Mouse (Mus musculus): ENCODE measurements at regions not wholly inside any gene's neighbourhood (a gene's known extent, or its start where the extent isn't known, plus 50 kb on each side); places are given as distances from the start of the nearest gene placed in this dataset.
A peak's percentile ranks its signal among the peaks of the same experiment; 100 is the strongest.

- ATAC-seq (ENCODE audit: borderline replicate concordance, extremely low read depth, low FRiP score, low TSS enrichment), result no peak
- Histone ChIP-seq H3K9me3 (no peaks in the 10 kb centered on the region), H3K4me3 (no peak overlapping the region), H3K36me3 (no peaks in the 10 kb centered on the region), H3K27me3 (no peaks in the 10 kb centered on the region), H3K9ac (no peak overlapping the region), H3K27ac (no peak overlapping the region), H3K4me2 (no peak overlapping the region), H3K4me1 (peaks cover 4% of the 10 kb centered on the region)
- 86% methylated on average over 7 of the region's 7 CpGs for WGBS
These were observed 85.0 kb upstream of the Slc38a2 start for GRCm38 (mm10) chr15:96784578-96784977.

GRCm38 (mm10) chr15:96781560-96781959, 82.0 kb upstream of the Slc38a2 start:
- no peaks in the 10 kb centered on the region for H3K36me3 ChIP-seq
- ATAC-seq (ENCODE audit: borderline replicate concordance, extremely low read depth, low FRiP score, low TSS enrichment), result no peak
- no peaks in the 10 kb centered on the region for H3K27me3 ChIP-seq
- H3K9me3 ChIP-seq, result no peaks in the 10 kb centered on the region
- 79% methylated on average over 5 of the region's 5 CpGs for WGBS
- no peak overlapping the region for H3K4me2 ChIP-seq
- peaks cover 18% of the 10 kb centered on the region for H3K4me1 ChIP-seq
- H3K9ac ChIP-seq, result no peak overlapping the region
- no peak overlapping the region for H3K27ac ChIP-seq
- H3K4me3 ChIP-seq, result no peak overlapping the region

GRCm38 (mm10) chr15:96780606-96781005, 81.1 kb upstream of the Slc38a2 start:
- Histone ChIP-seq H3K27ac (no peak overlapping the region), H3K9me3 (no peaks in the 10 kb centered on the region), H3K9ac (no peak overlapping the region), H3K27me3 (no peaks in the 10 kb centered on the region), H3K4me3 (no peak overlapping the region), H3K4me1 (peaks cover 18% of the 10 kb centered on the region), H3K4me2 (no peak overlapping the region), H3K36me3 (no peaks in the 10 kb centered on the region)
- 81% methylated on average over 5 of the region's 5 CpGs for WGBS
- no peak for ATAC-seq (ENCODE audit: borderline replicate concordance, extremely low read depth, low FRiP score, low TSS enrichment)

- H3K4me1 ChIP-seq, result peaks cover 24% of the 10 kb centered on the region
- H3K4me3 ChIP-seq, result no peak overlapping the region
- 0 out of 2 replicates have a peak overlapping the region, but pooled peaks have one; percentile 10 for H3K27ac ChIP-seq
- ATAC-seq (ENCODE audit: borderline replicate concordance, extremely low read depth, low FRiP score, low TSS enrichment), result no peak
- 58% methylated on average over 7 of the region's 7 CpGs for WGBS
- no peaks in the 10 kb centered on the region for H3K36me3 ChIP-seq
- no peak overlapping the region for H3K4me2 ChIP-seq
- H3K9me3 ChIP-seq, result no peaks in the 10 kb centered on the region
- no peak overlapping the region for H3K9ac ChIP-seq
- no peaks in the 10 kb centered on the region for H3K27me3 ChIP-seq
These were observed 79.8 kb upstream of the Slc38a2 start for GRCm38 (mm10) chr15:96779358-96779757.

GRCm38 (mm10) chr15:96778321-96778926, 78.9 kb upstream of the Slc38a2 start:
- Histone ChIP-seq H3K36me3 (no peaks in the 10 kb centered on the region), H3K27me3 (no peaks in the 10 kb centered on the region), H3K4me2 (no peak overlapping the region), H3K9ac (no peak overlapping the region), H3K4me3 (no peak overlapping the region), H3K4me1 (peaks cover 27% of the 10 kb centered on the region), H3K27ac (no peak overlapping the region), H3K9me3 (no peaks in the 10 kb centered on the region)
- no peak for ATAC-seq (ENCODE audit: borderline replicate concordance, extremely low read depth, low FRiP score, low TSS enrichment)
- 68% methylated on average over 15 of the region's 15 CpGs for WGBS

GRCm38 (mm10) chr15:96776476-96777075, 77.0 kb upstream of the Slc38a2 start:
- Histone ChIP-seq H3K9ac (no peak overlapping the region), H3K4me1 (peaks cover 27% of the 10 kb centered on the region), H3K36me3 (no peaks in the 10 kb centered on the region), H3K9me3 (no peaks in the 10 kb centered on the region), H3K27me3 (no peaks in the 10 kb centered on the region), H3K27ac (no peak overlapping the region), H3K4me2 (no peak overlapping the region), H3K4me3 (no peak overlapping the region)
- WGBS, result 75% methylated on average over 9 of the region's 9 CpGs
- ATAC-seq (ENCODE audit: borderline replicate concordance, extremely low read depth, low FRiP score, low TSS enrichment), result no peak

GRCm38 (mm10) chr15:96775129-96775528, 75.6 kb upstream of the Slc38a2 start:
- no peaks in the 10 kb centered on the region for H3K36me3 ChIP-seq
- no peak for ATAC-seq (ENCODE audit: borderline replicate concordance, extremely low read depth, low FRiP score, low TSS enrichment)
- 63% methylated on average over 5 of the region's 5 CpGs for WGBS
- no peaks in the 10 kb centered on the region for H3K9me3 ChIP-seq
- peaks cover 26% of the 10 kb centered on the region for H3K4me1 ChIP-seq
- no peak overlapping the region for H3K4me2 ChIP-seq
- no peak overlapping the region for H3K4me3 ChIP-seq
- H3K27me3 ChIP-seq, result no peaks in the 10 kb centered on the region
- no peak overlapping the region for H3K9ac ChIP-seq
- H3K27ac ChIP-seq, result peak overlapping the region; percentile 82

- no peak for ATAC-seq (ENCODE audit: borderline replicate concordance, extremely low read depth, low FRiP score, low TSS enrichment)
- Histone ChIP-seq H3K27ac (peak overlapping the region; percentile 82), H3K9me3 (no peaks in the 10 kb centered on the region), H3K27me3 (no peaks in the 10 kb centered on the region), H3K9ac (no peak overlapping the region), H3K4me2 (0 out of 2 replicates have a peak overlapping the region, but pooled peaks have one; percentile 1), H3K4me3 (no peak overlapping the region), H3K36me3 (no peaks in the 10 kb centered on the region), H3K4me1 (peaks cover 23% of the 10 kb centered on the region)
- 57% methylated on average over 6 of the region's 6 CpGs for WGBS
These were observed 75.1 kb upstream of the Slc38a2 start for GRCm38 (mm10) chr15:96774664-96775063.

- Histone ChIP-seq H3K4me1 (peaks cover 16% of the 10 kb centered on the region), H3K4me2 (no peak overlapping the region), H3K9me3 (no peaks in the 10 kb centered on the region), H3K36me3 (no peaks in the 10 kb centered on the region), H3K27me3 (no peaks in the 10 kb centered on the region), H3K4me3 (no peak overlapping the region), H3K9ac (no peak overlapping the region), H3K27ac (peak overlapping the region; percentile 82)
- 27% methylated on average over 1 of the region's 1 CpGs for WGBS
- no peak for ATAC-seq (ENCODE audit: borderline replicate concordance, extremely low read depth, low FRiP score, low TSS enrichment)
These were observed 74.1 kb upstream of the Slc38a2 start for GRCm38 (mm10) chr15:96773656-96774055.

GRCm38 (mm10) chr15:96772701-96773100, 73.2 kb upstream of the Slc38a2 start:
- Histone ChIP-seq H3K4me2 (no peak overlapping the region), H3K36me3 (no peaks in the 10 kb centered on the region), H3K4me3 (no peak overlapping the region), H3K9ac (no peak overlapping the region), H3K9me3 (no peaks in the 10 kb centered on the region), H3K27me3 (no peaks in the 10 kb centered on the region), H3K27ac (peak overlapping the region; percentile 82; the same call in 1 of the 2 replicates), H3K4me1 (peaks cover 14% of the 10 kb centered on the region)
- ATAC-seq (ENCODE audit: borderline replicate concordance, extremely low read depth, low FRiP score, low TSS enrichment), result no peak
- WGBS, result 58% methylated on average over 8 of the region's 8 CpGs

GRCm38 (mm10) chr15:96770786-96771185, 71.3 kb upstream of the Slc38a2 start:
- Histone ChIP-seq H3K27ac (no peak overlapping the region), H3K9ac (no peak overlapping the region), H3K4me2 (no peak overlapping the region), H3K36me3 (no peaks in the 10 kb centered on the region), H3K4me1 (peaks cover 14% of the 10 kb centered on the region), H3K27me3 (no peaks in the 10 kb centered on the region), H3K9me3 (no peaks in the 10 kb centered on the region), H3K4me3 (no peak overlapping the region)
- 80% methylated on average over 8 of the region's 8 CpGs for WGBS
- no peak for ATAC-seq (ENCODE audit: borderline replicate concordance, extremely low read depth, low FRiP score, low TSS enrichment)

GRCm38 (mm10) chr15:96770299-96770698, 70.8 kb upstream of the Slc38a2 start:
- Histone ChIP-seq H3K36me3 (no peaks in the 10 kb centered on the region), H3K4me3 (no peak overlapping the region), H3K9me3 (no peaks in the 10 kb centered on the region), H3K27ac (no peak overlapping the region), H3K4me2 (no peak overlapping the region), H3K9ac (no peak overlapping the region), H3K4me1 (peaks cover 14% of the 10 kb centered on the region), H3K27me3 (no peaks in the 10 kb centered on the region)
- WGBS, result 66% methylated on average over 7 of the region's 7 CpGs
- ATAC-seq (ENCODE audit: borderline replicate concordance, extremely low read depth, low FRiP score, low TSS enrichment), result no peak
